Mouse (Mus musculus) layer of hippocampus, adult 9-10 months (tissue): Measurements from ENCODE around the gene Olfr1349.
"Not testable (repeated sequence)": the region's sequence is repeated elsewhere in the genome, so short reads cannot be mapped to it uniquely, and the experiment has no call there.

Source experiments
- DNase-seq: peaks from one replicate; pipeline ENCODE4 v3.0.0; 2022; ENCODE audit warnings: low spot score

Olfr1349 gene

DNA sequence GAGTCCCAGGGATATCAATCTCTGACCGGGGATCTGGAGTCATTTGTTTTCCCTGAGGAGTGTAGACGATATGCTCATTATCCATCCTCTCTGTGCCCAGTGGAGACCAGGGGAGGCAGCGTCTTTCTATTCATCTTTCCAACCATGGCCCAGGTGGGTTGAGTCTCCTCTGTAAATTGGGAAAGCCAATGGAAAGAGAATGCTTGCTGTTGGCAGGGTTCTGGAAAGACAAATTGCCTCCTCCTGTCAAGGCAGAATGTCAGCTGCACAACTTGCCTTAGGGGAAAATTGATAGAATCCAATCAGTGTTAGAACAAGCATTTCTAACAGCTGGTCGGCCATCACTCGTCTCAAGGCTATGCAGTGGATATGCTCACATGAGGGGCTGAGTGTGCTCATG, at the start of gene Olfr1349:
Olfr1349 (minus strand) TSS at position 101 of the 400 bp plus-strand sequence.
- DNase-seq = no peak

DNA sequence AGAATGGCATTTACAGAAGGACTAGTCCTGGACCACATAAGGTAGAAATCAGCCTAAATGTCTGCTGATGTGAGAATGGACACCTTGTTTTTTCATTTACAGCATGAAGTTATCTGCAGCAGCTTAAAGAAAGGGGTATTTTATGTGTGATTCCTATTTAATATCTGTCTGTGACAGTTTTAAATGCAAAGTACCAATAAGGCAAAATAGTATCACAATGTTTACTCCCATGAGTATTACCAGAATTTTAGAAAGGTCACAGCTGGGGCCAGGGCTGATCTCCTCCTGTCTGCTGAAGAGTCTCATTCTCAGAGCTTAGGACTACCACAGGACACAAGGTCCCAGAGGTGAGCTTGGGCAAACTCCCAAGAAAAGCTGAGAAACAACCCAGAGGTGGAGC, 41.8 kb upstream of the Olfr1349 start, which contains the start of gene Olfr1350:
Olfr1350 (plus strand) TSS at position 301 of the 400 bp plus-strand sequence.
- DNase-seq = no peak

DNA sequence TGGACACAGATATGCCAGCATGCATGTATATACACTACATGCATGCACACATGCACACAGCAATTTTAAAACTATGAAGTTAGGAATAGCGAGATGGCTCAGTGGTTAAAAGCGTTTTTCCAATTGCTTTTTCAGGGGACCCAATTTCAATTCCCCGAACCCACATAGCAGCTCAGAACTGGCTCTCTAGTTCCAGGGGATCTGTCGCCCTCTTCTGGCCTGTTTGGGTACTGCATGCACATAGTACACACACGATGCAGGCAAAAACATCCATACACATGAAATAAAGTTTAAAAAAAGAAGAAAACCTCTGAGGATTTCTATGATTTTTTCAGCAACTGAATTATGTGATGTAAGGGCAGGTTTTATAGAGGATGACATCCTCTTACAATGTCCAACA, 3.4 kb upstream of the Olfr1349 start:
- DNase-seq = no peak

DNA sequence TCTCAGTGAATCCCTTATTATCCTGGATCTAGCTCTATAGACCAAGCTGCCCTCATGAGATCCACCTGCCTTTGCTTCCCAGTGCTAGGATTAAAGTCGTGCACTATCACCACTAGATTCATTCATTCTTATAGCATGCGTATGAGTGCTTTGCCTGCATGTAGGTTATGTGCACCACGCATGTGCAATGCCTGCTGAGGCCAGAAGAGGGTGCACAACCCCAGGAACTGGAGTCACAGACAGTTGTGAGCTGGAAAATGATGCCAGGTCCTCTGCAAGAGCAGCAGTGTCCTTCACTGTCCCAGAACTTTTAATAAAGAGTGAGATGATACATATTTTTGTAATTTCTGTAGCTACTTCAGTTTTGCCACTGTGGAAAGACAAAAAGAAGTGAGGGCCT, 2.3 kb upstream of the Olfr1349 start:
- no peak for DNase-seq

DNA sequence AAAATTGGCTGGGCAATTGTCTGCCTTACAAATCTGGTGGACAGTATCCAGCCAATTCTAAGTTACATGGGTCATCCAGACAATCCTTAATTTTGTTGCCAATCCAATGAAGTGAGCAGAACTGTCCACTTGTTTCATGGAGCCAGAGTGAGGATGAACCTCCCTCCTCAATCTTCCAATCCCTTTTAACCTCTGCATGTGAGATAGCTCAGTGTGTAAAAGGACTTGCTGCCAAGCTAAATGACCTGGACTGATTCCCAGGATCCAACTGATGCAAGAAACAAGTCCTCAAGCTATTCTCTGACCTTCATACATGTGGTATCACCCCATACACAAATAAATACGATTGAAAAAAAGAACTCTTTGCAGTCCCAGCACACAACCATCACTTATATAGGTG, 1.1 kb downstream of the Olfr1349 start:
- DNase-seq = no peak

DNA sequence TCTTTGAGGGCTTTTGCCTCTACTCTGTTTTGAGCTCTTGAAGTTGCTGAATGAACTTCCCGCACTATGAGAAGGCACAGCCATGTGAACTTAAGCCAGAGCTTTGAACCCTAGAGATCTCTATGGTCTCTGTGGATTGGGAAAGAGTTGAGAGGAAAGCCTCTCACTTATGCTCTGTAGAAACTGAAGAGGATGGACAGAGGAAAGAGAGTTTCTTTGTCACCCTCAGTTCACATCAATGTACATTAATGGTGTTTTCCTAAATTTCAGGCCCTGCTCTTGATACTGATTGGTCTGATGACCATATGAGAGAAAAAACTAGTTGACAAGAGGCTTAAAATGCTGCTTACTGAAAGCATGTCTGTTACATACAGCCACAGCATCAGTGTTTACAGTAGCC, 14.1 kb downstream of the Olfr1349 start, which contains the start of gene Olfr1348:
Olfr1348 (minus strand) TSS at position 101 of the 400 bp plus-strand sequence.
- DNase-seq = no peak

DNA sequence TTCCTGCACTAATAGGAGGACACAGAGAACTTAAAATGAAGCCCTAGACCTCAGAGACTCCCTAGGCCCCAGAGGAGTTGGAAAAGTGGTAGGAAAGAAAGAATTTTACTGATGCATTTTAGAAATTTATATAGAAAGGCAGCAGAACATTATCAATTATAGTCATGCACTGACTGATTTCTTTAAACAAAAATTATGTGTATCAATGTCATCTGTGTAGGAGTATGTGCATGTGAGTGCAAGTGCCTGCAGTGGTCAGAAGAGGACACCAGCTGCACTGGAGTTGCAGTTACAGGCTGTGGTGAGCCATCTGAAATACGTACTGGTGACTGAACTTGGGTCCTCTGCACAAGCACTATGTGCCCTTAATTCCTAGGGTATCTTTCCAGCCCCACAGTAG, 23.1 kb downstream of the Olfr1349 start, which contains the start of gene Olfr1347:
Olfr1347 (minus strand) TSS at position 101 of the 400 bp plus-strand sequence.
- DNase-seq = no peak

DNA sequence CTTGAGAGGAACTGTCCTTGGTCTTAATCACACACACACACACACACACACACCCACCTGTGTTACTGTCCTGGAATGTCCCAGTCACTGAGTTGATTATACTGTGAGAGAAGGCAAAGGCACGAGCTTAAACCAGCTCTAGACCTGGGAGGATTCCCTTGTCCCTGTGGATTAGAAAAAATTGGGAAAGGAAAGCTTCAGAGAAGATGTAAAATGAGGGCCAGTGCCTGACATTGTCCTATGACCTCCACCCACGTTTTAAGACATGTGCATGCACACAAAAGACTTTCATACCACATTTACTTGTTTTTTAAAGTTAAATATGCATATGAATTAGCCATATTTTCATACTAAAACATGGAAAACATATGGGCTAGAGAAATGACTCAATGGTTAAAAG, 35.9 kb downstream of the Olfr1349 start, which contains the start of gene Olfr5:
Olfr5 (minus strand) TSS at position 101 of the 400 bp plus-strand sequence.
- DNase-seq = no peak

DNA sequence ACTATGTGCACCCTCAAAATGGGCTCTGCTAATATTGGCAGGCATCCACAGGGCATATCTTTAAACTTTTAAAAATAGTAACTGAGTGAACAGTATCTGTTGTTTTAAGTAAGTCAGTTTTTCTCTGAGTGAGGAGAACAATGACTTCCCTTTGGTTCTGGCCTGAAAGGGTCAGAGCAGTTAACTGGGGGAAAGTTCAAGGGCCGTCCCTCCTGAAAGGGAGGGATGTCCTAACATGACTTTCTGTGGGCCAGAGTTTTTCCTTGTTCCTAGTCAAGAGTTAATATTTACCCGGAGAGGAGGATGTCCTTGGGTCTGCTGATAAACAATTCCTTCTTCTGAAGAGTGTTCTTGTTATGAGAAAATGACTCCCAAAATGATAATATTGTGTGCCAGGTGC, 45.1 kb downstream of the Olfr1349 start:
- not testable (repeated sequence) for DNase-seq

DNA sequence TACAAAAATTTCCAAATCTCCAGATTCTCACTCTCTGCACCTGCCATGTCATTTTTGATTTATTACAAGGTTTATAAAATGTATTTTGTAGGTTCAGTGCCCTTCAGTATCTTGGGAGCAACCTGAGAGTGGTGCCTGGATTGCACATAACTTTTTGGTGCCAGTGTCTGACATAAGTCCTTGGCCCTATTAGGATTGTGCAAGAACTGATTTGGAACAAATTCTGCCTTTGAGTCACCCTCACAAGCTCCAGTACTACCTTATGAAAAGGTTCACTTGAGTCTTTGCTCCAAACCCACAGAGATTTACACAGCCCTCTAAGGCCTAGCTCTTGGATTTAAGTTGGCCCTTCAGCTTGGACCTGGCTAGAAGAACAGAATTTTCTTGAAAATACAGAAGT, 55.8 kb downstream of the Olfr1349 start, which contains the start of gene Olfr1346:
Olfr1346 (plus strand) TSS at position 151 of the 400 bp plus-strand sequence.
- DNase-seq = no peak
